Mouse (Mus musculus) hindbrain, embryonic 11.5 days (tissue): Measurements from ENCODE around the gene Mocs2. TPM values are rescaled to one million over a fixed set of nuclear protein-coding genes. Genes with fewer than 3 reads are reported as not detected.

Source experiments
- ATAC-seq: fragments of 200-750 bp; cut with Nextera tagmentation; 2 replicates; pipeline ENCODE4 v1.8.0; 2017; ENCODE audit warnings: mild to moderate bottlenecking, moderate TSS enrichment, moderate library complexity; ENCODE audit not compliant: low FRiP score
- DNase-seq: peaks from one replicate; pipeline ENCODE4 v3.0.0-alpha.2; 2015; ENCODE audit warnings: low spot score
- H3K27ac ChIP-seq: fragments of 300-500 bp; sonication (generic); 2 replicates; pipeline ENCODE4 v1.5.1; 2014; ENCODE audit warnings: mild to moderate bottlenecking, low read depth, low read length
- H3K27me3 ChIP-seq: fragments of 300-500 bp; sonication (generic); 2 replicates; pipeline ENCODE4 v1.6.1; 2014; ENCODE audit warnings: mild to moderate bottlenecking, low read length, moderate library complexity, mixed read lengths; ENCODE audit not compliant: control insufficient read depth, insufficient read depth
- H3K36me3 ChIP-seq: fragments of 300-500 bp; sonication (generic); 2 replicates; pipeline ENCODE4 v1.6.1; 2014; ENCODE audit warnings: mild to moderate bottlenecking, low read length, moderate library complexity, mixed read lengths; ENCODE audit not compliant: control insufficient read depth, insufficient read depth
- H3K4me1 ChIP-seq: fragments of 300-500 bp; sonication (generic); replicated peaks from 2 replicates; pipeline ENCODE4 v1.6.1; 2014; ENCODE audit warnings: low read length, mixed read lengths; ENCODE audit not compliant: control insufficient read depth, insufficient read depth
- H3K4me2 ChIP-seq: fragments of 300-500 bp; sonication (generic); replicated peaks from 2 replicates; pipeline ENCODE4 v1.6.1; 2014; ENCODE audit warnings: mild to moderate bottlenecking, low read depth, low read length
- H3K4me3 ChIP-seq: fragments of 300-500 bp; sonication (generic); 2 replicates; pipeline ENCODE4 v1.5.1; 2014; ENCODE audit warnings: low read depth, low read length
- H3K9ac ChIP-seq: fragments of 300-500 bp; sonication (generic); 2 replicates; pipeline ENCODE4 v1.6.1; 2014; ENCODE audit warnings: low read depth, low read length
- H3K9me3 ChIP-seq: fragments of 300-500 bp; sonication (generic); 2 replicates; pipeline ENCODE4 v1.6.1; 2016; ENCODE audit warnings: low read length; ENCODE audit not compliant: control insufficient read depth
- whole genome bisulfite sequencing: fragments of 180-500 bp; shearing (Covaris S2); extraction: QIAGEN DNeasy Blood & Tissue Kit; methylation state at CpG from one replicate; pipeline ENCODE4 v1.1.7; 2014; 5-methylcytosine and 5-hydroxymethylcytosine counted together
- polyA plus RNA-seq: library from polyadenylated mRNA; unstranded; fragments of >200 nt; fragmentation: Nextera tagmentation; extraction: Ambion mirVana; gene quantifications from 2 replicates; pipeline ENCODE4 v1.2.1, GENCODE M21; 2014

Gene Mocs2
- polyA plus RNA-seq, 1 experiment from 2014 or later: 83.4 TPM

DNA sequence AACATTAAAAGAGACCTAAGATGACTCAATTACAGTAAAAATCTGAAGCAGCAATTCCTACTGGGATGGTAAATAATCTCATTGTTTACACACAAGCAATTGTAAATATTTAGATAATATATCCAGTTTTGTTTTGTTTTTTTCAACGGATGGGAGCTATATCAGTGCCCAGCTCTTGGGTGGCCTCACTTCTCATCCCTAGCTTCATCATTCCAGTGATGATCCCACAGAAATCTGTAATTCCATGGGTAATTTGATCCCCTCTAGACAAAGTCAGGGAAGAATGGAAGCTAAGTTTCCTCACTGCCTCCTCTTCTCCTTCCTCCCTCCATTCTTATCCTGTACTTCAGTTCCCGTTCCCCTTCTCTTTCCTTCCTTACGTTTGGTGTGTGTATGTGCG lies 39.5 kb downstream of the Mocs2 start:
- H3K27ac ChIP-seq: no peak overlapping the region
- WGBS: 83% methylated on average over 4 of the region's 4 CpGs
- no peaks in the 10 kb centered on the region for H3K36me3 ChIP-seq
- H3K9me3 ChIP-seq: no peaks in the 10 kb centered on the region
- no peak overlapping the region for H3K4me2 ChIP-seq
- no peak overlapping the region for H3K9ac ChIP-seq
- H3K4me1 ChIP-seq: no peaks in the 10 kb centered on the region
- H3K4me3 ChIP-seq: no peak overlapping the region
- ATAC-seq: no peak
- no peaks in the 10 kb centered on the region for H3K27me3 ChIP-seq
- DNase-seq: no peak

DNA sequence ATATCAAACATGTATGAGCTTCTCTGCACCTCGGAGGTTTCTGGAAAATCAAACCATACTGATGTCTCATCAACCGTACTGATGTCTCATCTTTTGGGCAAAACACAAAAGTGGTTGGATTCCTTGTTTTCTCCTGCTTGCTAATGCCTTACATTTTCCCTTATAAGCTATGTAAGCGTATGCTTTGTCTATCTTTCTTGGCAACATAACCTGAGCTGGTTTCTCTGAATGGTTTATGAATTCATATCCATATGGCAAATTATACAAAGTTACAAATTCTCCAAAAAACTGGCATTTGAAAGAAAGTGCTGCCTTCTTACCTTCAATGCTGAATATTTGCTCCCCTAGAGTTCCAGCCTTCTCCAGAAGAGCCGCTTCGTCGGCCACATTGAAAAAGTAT lies 56.7 kb downstream of the Mocs2 start:
- 96% methylated on average over 6 of the region's 6 CpGs for whole genome bisulfite sequencing
- H3K9ac ChIP-seq: no peak overlapping the region
- no peak overlapping the region for H3K4me2 ChIP-seq

DNA sequence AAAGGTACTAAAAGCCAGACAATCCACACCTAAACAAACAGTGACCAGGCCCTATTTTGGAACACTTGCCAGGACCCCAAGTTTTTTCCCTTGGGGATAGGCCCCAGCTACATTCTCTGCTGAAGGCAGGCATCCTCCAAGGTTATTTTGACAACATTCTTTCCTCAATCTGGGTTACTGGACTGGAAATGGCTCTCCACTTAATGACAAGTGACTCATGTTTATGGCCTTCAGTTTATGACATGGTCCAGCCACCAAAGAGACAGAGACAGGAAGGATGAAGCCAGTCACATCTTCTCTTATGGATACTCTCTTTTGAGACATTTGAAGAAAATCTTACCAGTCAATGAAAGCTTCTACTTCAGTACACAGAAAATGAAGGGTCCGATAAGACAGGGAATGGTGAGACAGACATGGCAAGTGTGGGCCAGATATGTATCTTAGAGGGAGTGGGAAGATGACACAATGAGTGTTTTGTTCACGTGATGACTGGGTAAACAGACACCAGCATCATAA lies 58.0 kb downstream of the Mocs2 start:
- no peak for DNase-seq
- H3K27me3 ChIP-seq: no peaks in the 10 kb centered on the region
- no peak for ATAC-seq
- no peak overlapping the region for H3K4me3 ChIP-seq
- no peaks in the 10 kb centered on the region for H3K9me3 ChIP-seq
- no peak overlapping the region for H3K9ac ChIP-seq
- no peak overlapping the region for H3K4me2 ChIP-seq
- no peaks in the 10 kb centered on the region for H3K4me1 ChIP-seq
- H3K27ac ChIP-seq: no peak overlapping the region
- WGBS: 93% methylated on average over 2 of the region's 2 CpGs
- H3K36me3 ChIP-seq: no peaks in the 10 kb centered on the region

More for the DNA sequence above, 56.7 kb downstream of the Mocs2 start:
- H3K27me3 ChIP-seq: no peaks in the 10 kb centered on the region
- H3K27ac ChIP-seq: no peak overlapping the region
- H3K9me3 ChIP-seq: no peaks in the 10 kb centered on the region
- ATAC-seq (no peak), DNase-seq (no peak)
- H3K36me3 ChIP-seq: no peaks in the 10 kb centered on the region
- no peak overlapping the region for H3K4me3 ChIP-seq
- H3K4me1 ChIP-seq: no peaks in the 10 kb centered on the region

DNA sequence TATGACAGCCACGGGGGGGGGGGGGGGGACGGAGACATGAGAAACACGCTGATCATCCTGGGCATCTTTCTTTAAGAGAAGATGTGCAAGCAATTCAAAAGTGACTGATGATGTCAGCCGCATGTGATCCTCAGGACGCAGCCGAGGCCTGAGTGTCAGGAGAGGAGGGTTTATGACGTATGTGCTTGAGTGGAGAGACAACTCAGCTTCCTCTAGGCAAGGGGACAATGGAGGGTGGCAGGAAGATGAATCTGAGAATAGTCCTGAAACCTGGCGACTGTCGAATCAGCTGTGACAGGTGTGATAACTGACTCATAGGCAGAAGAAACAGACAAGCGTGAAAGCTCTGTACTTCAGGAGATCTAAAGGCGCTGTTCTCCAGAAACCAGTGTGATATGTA lies 60.6 kb downstream of the Mocs2 start:
- 83% methylated on average over 11 of the region's 11 CpGs for WGBS

More for the DNA sequence above, 60.6 kb downstream of the Mocs2 start:
- Histone ChIP-seq H3K27ac (no peak overlapping the region), H3K9ac (no peak overlapping the region), H3K4me2 (no peak overlapping the region), H3K9me3 (no peaks in the 10 kb centered on the region), H3K27me3 (no peaks in the 10 kb centered on the region), H3K36me3 (no peaks in the 10 kb centered on the region), H3K4me3 (no peak overlapping the region), H3K4me1 (no peaks in the 10 kb centered on the region)
- DNase-seq (no peak), ATAC-seq (no peak)

Other genes with a start within 250 kb of the Mocs2 start
- 0.80 and 2.3 TPM in 2 replicates for gene Itga2, start 113.9 kb downstream of the Mocs2 start, polyA plus RNA-seq